Mouse (Mus musculus): ENCODE measurements at regions not wholly inside any gene's neighbourhood (a gene's known extent, or its start where the extent isn't known, plus 50 kb on each side); places are given as distances from the start of the nearest gene placed in this dataset.
A peak's percentile ranks its signal among the peaks of the same experiment; 100 is the strongest.

- no peaks in the 10 kb centered on the region for H3K27me3 ChIP-seq
- WGBS = 54% methylated on average over 4 of the region's 4 CpGs
- H3K4me2 ChIP-seq (replicated peaks) = no peak overlapping the region
- H3K9ac ChIP-seq (replicated peaks) = no peak overlapping the region
- ATAC-seq = no peak
- no peak overlapping the region for H3K4me3 ChIP-seq (replicated peaks)
- H3K4me1 ChIP-seq (replicated peaks) = no peaks in the 10 kb centered on the region
- H3K9me3 ChIP-seq = no peaks in the 10 kb centered on the region
- H3K27ac ChIP-seq = no peak overlapping the region
- no peaks in the 10 kb centered on the region for H3K36me3 ChIP-seq
These were observed 543.6 kb upstream of the B3galt2 start for GRCm38 (mm10) chr1:143096904-143097303.

- ATAC-seq = 0 out of 2 replicates have a peak, but pooled peaks have one; percentile 50
- Histone ChIP-seq H3K4me2 (replicated peaks) (no peak overlapping the region), H3K27me3 (no peaks in the 10 kb centered on the region)
These were observed 542.2 kb upstream of the B3galt2 start for GRCm38 (mm10) chr1:143098307-143098706.

GRCm38 (mm10) chr1:143122185-143122584 lies 518.3 kb upstream of the B3galt2 start:
- Histone ChIP-seq H3K27me3 (no peaks in the 10 kb centered on the region), H3K4me1 (replicated peaks) (no peaks in the 10 kb centered on the region), H3K9me3 (no peaks in the 10 kb centered on the region), H3K9ac (replicated peaks) (no peak overlapping the region), H3K36me3 (no peaks in the 10 kb centered on the region), H3K27ac (no peak overlapping the region), H3K4me2 (replicated peaks) (no peak overlapping the region), H3K4me3 (replicated peaks) (no peak overlapping the region)
- no peak for ATAC-seq

More at GRCm38 (mm10) chr1:143098307-143098706, 542.2 kb upstream of the B3galt2 start:
- no peaks in the 10 kb centered on the region for H3K4me1 ChIP-seq (replicated peaks)
- H3K36me3 ChIP-seq = no peaks in the 10 kb centered on the region
- no peak overlapping the region for H3K9ac ChIP-seq (replicated peaks)
- no peaks in the 10 kb centered on the region for H3K9me3 ChIP-seq
- no peak overlapping the region for H3K27ac ChIP-seq
- H3K4me3 ChIP-seq (replicated peaks) = no peak overlapping the region

- H3K4me1 ChIP-seq (replicated peaks) = no peaks in the 10 kb centered on the region
- H3K27me3 ChIP-seq = no peaks in the 10 kb centered on the region
- H3K9me3 ChIP-seq = no peaks in the 10 kb centered on the region; the same call in 1 of the 2 replicates
- no peak overlapping the region for H3K4me2 ChIP-seq (replicated peaks)
- ATAC-seq = no peak
- no peak overlapping the region for H3K27ac ChIP-seq
- WGBS = 82% methylated on average over 1 of the region's 1 CpGs
- H3K4me3 ChIP-seq (replicated peaks) = no peak overlapping the region
- no peak overlapping the region for H3K9ac ChIP-seq (replicated peaks)
- no peaks in the 10 kb centered on the region for H3K36me3 ChIP-seq
These were observed 510.2 kb upstream of the B3galt2 start for GRCm38 (mm10) chr1:143130257-143130656.

DNA sequence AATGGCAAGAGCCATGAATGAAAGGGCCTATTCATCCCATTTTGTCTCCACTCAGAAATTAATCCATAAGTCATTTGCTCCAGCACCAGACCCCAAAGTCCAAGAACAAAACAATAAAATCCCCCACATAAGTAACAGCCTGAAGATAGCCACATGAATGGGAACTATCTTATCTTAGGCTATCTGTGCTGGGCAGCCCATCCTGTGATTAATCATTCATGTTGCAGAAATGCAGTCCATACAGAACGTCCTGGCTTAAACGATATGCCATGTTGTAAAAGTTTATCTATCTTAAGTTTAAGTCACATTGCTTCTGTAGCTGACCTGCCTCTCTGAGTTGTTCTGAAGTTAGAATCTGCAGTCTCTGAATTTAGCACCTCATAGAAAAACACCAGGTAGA lies 507.7 kb upstream of the B3galt2 start:
- WGBS = 92% methylated on average over 2 of the region's 2 CpGs
- no peaks in the 10 kb centered on the region; the same call in 1 of the 2 replicates for H3K9me3 ChIP-seq

GRCm38 (mm10) chr1:143145111-143145984 lies 495.1 kb upstream of the B3galt2 start:
- H3K27me3 ChIP-seq = no peaks in the 10 kb centered on the region
- H3K4me3 ChIP-seq (replicated peaks) = no peak overlapping the region
- H3K36me3 ChIP-seq = no peaks in the 10 kb centered on the region
- H3K27ac ChIP-seq = no peak overlapping the region
- H3K9me3 ChIP-seq = no peaks in the 10 kb centered on the region
- peak; percentile 53; the same call in 1 of the 2 replicates for ATAC-seq
- 35% methylated on average over 4 of the region's 4 CpGs for WGBS
- H3K4me1 ChIP-seq (replicated peaks) = no peaks in the 10 kb centered on the region
- H3K9ac ChIP-seq (replicated peaks) = no peak overlapping the region
- no peak overlapping the region for H3K4me2 ChIP-seq (replicated peaks)

More for the DNA sequence above, 507.7 kb upstream of the B3galt2 start:
- Histone ChIP-seq H3K4me1 (replicated peaks) (no peaks in the 10 kb centered on the region), H3K9ac (replicated peaks) (no peak overlapping the region), H3K27me3 (no peaks in the 10 kb centered on the region), H3K27ac (no peak overlapping the region), H3K4me2 (replicated peaks) (no peak overlapping the region), H3K4me3 (replicated peaks) (no peak overlapping the region), H3K36me3 (no peaks in the 10 kb centered on the region)
- no peak for ATAC-seq

DNA sequence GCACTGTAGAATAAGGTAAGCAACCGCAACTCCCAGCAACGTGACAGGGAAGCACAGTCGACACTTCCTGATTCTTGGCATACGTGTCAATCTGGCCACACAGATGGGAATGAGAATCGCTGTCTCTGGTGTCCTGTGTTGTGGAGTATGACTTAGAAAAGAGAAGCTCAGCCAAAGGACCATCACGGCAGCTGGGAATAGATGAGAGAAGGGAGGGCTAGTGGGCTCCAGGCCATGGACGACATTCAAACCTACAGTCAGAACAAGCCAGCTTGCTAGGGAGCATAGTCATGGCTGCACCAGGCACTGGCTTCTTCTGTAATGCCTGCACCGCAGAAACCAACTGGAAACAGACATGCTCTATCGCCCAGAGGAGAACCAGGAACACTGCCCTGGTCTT lies 469.2 kb upstream of the B3galt2 start:
- H3K9me3 ChIP-seq = no peaks in the 10 kb centered on the region
- 87% methylated on average over 9 of the region's 9 CpGs for WGBS
- no peaks in the 10 kb centered on the region for H3K27me3 ChIP-seq
- no peak overlapping the region for H3K4me2 ChIP-seq (replicated peaks)
- H3K4me3 ChIP-seq (replicated peaks) = no peak overlapping the region
- no peaks in the 10 kb centered on the region for H3K36me3 ChIP-seq
- no peak overlapping the region for H3K9ac ChIP-seq (replicated peaks)
- no peak for ATAC-seq
- H3K4me1 ChIP-seq (replicated peaks) = no peaks in the 10 kb centered on the region
- no peak overlapping the region for H3K27ac ChIP-seq

GRCm38 (mm10) chr1:143173836-143174235 lies 466.6 kb upstream of the B3galt2 start:
- H3K4me1 ChIP-seq (replicated peaks) = no peaks in the 10 kb centered on the region
- H3K4me2 ChIP-seq (replicated peaks) = no peak overlapping the region
- H3K27me3 ChIP-seq = no peaks in the 10 kb centered on the region
- WGBS = 88% methylated on average over 2 of the region's 2 CpGs
- no peak overlapping the region for H3K9ac ChIP-seq (replicated peaks)
- no peaks in the 10 kb centered on the region for H3K36me3 ChIP-seq
- no peak overlapping the region for H3K27ac ChIP-seq
- no peaks in the 10 kb centered on the region for H3K9me3 ChIP-seq
- ATAC-seq = no peak
- no peak overlapping the region for H3K4me3 ChIP-seq (replicated peaks)

DNA sequence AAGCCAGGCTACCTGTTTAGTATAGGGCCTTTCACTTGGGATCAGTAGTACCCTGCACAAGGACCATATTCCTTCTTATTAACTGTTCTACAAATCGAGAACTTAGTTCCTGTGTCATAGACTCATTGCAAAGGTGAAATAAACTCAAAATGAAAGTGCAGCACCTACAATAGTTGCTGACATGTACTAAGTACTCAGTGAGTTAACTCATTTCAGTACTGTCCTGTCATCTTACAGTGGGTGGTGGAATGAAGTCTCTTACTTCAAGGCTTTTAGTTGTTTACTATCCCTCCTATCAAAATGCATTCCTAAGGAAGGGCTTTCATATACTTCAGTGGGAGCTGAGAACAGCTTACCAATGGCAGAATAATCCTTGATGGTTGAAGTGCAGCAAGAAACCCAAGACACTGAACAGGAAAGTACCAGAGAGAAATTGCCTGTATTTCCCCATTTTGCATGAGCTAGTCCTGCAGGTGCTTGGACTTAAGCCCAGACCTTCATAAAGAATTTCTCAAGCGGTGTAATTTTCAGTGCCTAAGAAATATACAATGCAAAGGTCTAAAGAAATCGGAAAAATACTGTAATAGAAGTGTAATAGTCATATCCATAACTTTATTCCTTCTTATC lies 448.2 kb upstream of the B3galt2 start:
- no peak for ATAC-seq
- no peaks in the 10 kb centered on the region for H3K27me3 ChIP-seq
- 88% methylated on average over 3 of the region's 3 CpGs for WGBS

DNA sequence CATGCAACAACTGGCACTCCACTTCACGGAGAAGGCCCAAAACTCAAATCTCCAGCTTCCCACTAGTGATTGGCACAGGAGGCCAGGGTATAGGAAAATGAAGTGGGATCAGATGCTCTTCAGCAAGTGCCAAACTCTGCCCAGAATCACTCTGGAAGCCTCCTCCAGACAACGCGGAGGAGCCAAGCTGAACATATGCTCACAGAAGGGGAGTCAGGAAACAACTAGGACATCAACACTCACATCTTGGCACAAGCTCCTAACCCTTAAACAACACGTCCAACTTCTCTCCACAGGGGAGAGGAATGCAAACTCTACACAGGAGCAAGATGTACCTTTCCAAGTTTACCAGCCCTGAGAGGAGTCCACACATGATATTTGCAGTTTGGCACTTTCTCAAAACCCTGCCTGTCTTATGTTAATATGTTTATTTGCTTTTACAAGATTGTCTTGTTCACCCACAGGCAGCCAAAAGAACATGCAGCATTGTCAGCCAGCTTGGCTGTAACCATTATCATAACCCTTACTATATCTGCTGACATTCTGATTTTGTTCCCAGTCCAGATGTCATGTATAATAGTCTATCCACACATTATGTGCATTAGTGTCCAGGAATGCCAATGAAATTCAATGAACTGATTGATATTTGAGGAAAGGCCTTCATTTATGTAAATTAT lies 440.1 kb upstream of the B3galt2 start:
- ATAC-seq = no peak
- WGBS = 88% methylated on average over 4 of the region's 4 CpGs

More for the DNA sequence above, 448.2 kb upstream of the B3galt2 start:
- no peaks in the 10 kb centered on the region for H3K36me3 ChIP-seq
- H3K4me3 ChIP-seq (replicated peaks) = no peak overlapping the region
- H3K4me2 ChIP-seq (replicated peaks) = no peak overlapping the region
- H3K27ac ChIP-seq = no peak overlapping the region
- H3K4me1 ChIP-seq (replicated peaks) = 0 out of 2 replicates have a peak, but pooled peaks cover 4% of the 10 kb centered on the region
- no peaks in the 10 kb centered on the region for H3K9me3 ChIP-seq
- no peak overlapping the region for H3K9ac ChIP-seq (replicated peaks)

DNA sequence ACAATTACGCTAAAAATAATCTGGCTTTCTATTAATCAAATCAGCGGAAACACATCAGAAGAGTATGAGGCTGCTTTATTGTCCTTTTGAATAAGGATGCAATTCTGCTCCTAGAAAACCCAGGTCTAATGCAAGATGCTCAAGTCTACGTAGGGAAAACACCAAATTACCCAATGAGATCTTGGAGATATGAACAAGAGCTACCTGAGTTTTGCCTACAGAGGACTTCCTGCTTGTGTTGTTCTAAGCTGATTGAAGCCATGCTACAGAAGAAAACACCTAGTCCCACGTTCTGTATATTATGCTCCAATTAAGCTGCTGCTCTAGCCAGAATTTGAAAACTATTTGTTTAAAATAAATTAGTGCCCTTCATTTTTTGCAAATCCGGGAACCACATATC lies 439.5 kb upstream of the B3galt2 start:
- H3K9me3 ChIP-seq = no peaks in the 10 kb centered on the region
- no peaks in the 10 kb centered on the region for H3K4me1 ChIP-seq (replicated peaks)
- 90% methylated on average over 5 of the region's 5 CpGs for WGBS
- no peak overlapping the region for H3K27ac ChIP-seq
- no peak overlapping the region for H3K4me2 ChIP-seq (replicated peaks)
- H3K36me3 ChIP-seq = no peaks in the 10 kb centered on the region
- no peak for ATAC-seq
- H3K27me3 ChIP-seq = no peaks in the 10 kb centered on the region
- H3K9ac ChIP-seq (replicated peaks) = no peak overlapping the region
- no peak overlapping the region for H3K4me3 ChIP-seq (replicated peaks)

More for the DNA sequence above, 440.1 kb upstream of the B3galt2 start:
- Histone ChIP-seq H3K9ac (replicated peaks) (no peak overlapping the region), H3K4me1 (replicated peaks) (no peaks in the 10 kb centered on the region), H3K27ac (no peak overlapping the region), H3K4me2 (replicated peaks) (no peak overlapping the region), H3K27me3 (no peaks in the 10 kb centered on the region), H3K4me3 (replicated peaks) (no peak overlapping the region), H3K36me3 (no peaks in the 10 kb centered on the region), H3K9me3 (no peaks in the 10 kb centered on the region)

DNA sequence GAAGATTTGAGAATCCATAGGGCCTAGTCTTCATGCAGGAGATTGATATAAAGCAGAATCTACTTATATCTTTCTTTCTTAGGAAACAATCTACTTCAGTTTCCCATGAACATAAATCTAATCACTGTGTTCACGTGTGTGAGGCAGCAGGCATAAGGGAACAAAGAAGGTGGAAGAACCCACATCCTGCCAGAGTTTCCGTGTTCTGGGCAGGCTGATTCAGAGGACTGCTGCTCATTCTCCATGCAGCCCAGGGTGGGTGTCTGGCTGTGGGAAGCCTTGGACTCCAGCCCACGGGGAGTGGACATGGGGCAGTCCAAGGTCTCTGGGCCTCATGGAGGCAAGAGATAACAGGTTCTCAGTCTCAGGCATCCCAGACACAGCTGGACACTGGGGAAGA lies 438.3 kb upstream of the B3galt2 start:
- WGBS = 79% methylated on average over 3 of the region's 3 CpGs
- no peaks in the 10 kb centered on the region for H3K4me1 ChIP-seq (replicated peaks)
- H3K4me3 ChIP-seq (replicated peaks) = no peak overlapping the region
- H3K4me2 ChIP-seq (replicated peaks) = no peak overlapping the region
- H3K27ac ChIP-seq = no peak overlapping the region
- ATAC-seq = no peak
- H3K27me3 ChIP-seq = no peaks in the 10 kb centered on the region
- no peaks in the 10 kb centered on the region for H3K36me3 ChIP-seq
- no peak overlapping the region for H3K9ac ChIP-seq (replicated peaks)
- H3K9me3 ChIP-seq = no peaks in the 10 kb centered on the region
